Mouse (Mus musculus) cortical plate, adult 2 months (tissue): ENCODE results near the gene Tigd4. TPM values are rescaled to one million over a fixed set of nuclear protein-coding genes. Genes with fewer than 3 reads are reported as not detected.

ENCODE experiments used
- H3K27ac ChIP-seq: fragments of 200-500 bp; 2 replicates; pipeline ENCODE4 v1.5.1; 2012; ENCODE audit warnings: low read length, control low read depth, inconsistent platforms; ENCODE audit not compliant: insufficient read depth
- H3K4me1 ChIP-seq: fragments of 200-500 bp; 2 replicates; pipeline ENCODE4 v1.6.1; 2011; ENCODE audit warnings: low read length; ENCODE audit not compliant: control insufficient read depth, insufficient read depth
- H3K4me3 ChIP-seq: fragments of 200-500 bp; 2 replicates; pipeline ENCODE4 v1.5.1; 2011; ENCODE audit warnings: mild to moderate bottlenecking, low read length, control low read depth; ENCODE audit not compliant: insufficient read depth
- CTCF ChIP-seq: fragments of 200-500 bp; IDR thresholded peaks from 2 replicates; pipeline ENCODE4 v1.5.1; 2011; ENCODE audit warnings: mild to moderate bottlenecking, control low read depth, low read length; ENCODE audit not compliant: insufficient read depth; ENCODE audit errors: extremely low read depth
- POLR2A ChIP-seq: fragments of 200-500 bp; IDR thresholded peaks from 2 replicates; pipeline ENCODE4 v1.6.1; 2011; ENCODE audit warnings: mild to moderate bottlenecking, low read length, control low read depth; ENCODE audit not compliant: insufficient read depth; ENCODE audit errors: extremely low read depth
- polyA plus RNA-seq: library from polyadenylated mRNA; depleted of rRNA; stranded (reverse); fragments of >200 nt; gene quantifications from 2 replicates; pipeline ENCODE4 v1.2.3, GENCODE M21; 2012; rRNA removed

The Tigd4 gene
- polyA plus RNA-seq, 1 experiment = 0.04 TPM

DNA sequence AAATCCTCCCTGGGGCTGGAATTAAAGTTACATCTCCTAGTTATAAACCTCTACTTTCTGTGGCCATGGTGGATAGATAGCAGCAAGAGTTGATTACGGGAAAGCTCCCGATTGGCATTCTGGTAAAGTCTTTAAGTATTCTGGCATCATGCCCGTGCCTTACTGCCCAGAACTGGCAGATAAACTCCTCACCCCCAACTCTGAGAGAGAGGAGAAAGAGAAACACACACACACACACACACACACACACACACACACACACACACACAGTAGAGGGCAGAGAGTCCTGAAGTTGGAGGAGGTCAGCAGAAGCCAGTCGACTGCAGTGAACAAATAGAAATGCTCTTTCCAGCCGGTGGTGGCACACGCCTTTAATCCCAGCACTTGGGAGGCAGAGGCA lies 43.7 kb downstream of the Tigd4 start:
- Histone ChIP-seq H3K27ac (no peak overlapping the region), H3K4me1 (no peaks in the 10 kb centered on the region), H3K4me3 (no peak overlapping the region)
- TF ChIP-seq CTCF (no peak), POLR2A (no peak)

DNA sequence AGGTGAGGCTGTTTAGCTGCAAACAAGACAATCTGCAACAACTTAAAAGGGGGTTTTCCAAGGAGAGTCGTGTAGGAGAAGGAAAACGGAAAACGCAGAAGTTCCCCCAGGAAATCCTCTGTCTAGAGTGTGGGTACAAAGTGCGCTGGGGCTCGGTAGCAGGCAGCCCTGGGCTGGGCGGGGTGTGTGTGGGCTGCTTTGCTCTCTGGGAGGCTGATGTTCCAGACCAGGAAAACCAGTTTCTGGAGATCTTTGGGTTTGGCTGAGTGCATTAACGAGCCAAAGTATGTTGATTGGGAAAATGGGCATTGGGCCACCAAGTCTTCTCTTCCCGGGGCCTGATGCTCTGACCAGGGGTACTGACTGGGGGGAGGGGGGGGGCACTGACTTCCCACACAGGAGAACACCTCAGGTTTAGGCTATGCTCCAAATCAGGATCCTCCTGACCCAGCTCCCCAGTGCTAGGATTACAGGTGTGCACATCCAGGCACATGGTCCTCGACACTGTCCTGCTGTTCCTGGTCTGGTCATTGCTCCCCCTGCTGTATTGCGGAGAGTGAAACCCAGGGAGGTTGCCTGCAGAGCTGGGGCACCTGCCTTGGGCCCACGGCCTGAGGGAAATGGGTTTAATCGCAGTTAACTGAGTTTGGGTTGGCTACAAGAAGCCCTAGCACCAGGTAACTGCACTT lies 44.7 kb downstream of the Tigd4 start:
- TF ChIP-seq POLR2A (no peak), CTCF (no peak)
- no peak overlapping the region for H3K27ac ChIP-seq

DNA sequence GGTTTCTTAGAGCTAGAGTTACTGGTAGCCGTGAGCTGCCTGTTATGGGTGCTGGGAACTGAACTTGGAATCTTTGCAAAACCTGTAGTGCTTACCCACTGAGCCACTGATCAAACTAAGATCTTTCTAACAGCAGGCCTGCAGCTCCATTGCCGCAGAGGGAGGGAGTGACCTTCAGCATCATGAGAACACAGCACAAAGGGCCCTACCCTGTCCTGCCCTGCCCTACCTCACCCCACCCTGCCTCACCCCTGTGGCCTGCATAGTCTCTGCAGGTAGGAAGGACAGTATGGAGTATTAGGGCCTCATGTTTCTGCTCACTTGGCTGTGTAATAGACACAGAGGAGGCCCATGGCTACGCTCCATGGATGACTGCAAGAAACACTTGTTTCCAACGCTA lies 45.5 kb downstream of the Tigd4 start:
- Histone ChIP-seq H3K4me3 (no peak overlapping the region), H3K4me1 (no peaks in the 10 kb centered on the region), H3K27ac (no peak overlapping the region)
- TF ChIP-seq POLR2A (no peak), CTCF (no peak)

More for the DNA sequence above, 44.7 kb downstream of the Tigd4 start:
- Histone ChIP-seq H3K4me1 (no peaks in the 10 kb centered on the region), H3K4me3 (no peak overlapping the region)

DNA sequence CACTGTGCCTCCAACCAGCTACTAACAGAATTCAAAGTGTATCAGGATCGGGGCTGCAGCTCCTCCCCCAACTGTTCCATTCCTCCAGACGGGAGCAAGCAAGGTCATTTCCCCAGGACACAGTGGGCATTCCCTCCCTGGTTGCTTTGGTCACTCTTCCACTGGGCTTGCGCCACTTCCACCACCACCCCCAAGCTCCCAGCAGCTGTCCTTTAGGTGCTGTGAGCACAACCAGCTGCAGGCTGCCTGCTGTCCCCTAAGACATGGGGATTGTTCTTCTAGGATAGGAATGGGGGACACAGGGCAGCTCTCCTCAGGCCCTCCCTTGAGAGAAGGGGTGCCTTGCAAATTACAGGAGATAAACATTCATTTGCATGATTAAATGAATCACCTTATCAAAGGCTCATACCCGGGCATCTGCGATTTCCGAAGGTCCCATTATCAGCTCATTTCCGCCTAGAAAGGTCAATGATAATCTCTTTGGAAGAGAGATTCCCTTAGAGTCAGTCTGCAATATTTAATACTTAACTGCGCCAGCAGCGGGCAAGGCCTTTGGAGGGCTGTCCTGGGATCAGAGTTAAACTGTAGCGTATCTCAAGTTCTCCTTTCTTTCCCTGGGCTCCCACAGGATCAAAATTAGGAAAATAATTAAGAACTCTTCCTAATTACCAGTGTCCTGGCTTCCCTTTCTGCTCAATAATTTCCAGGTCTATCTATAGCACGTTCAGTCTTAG lies 46.6 kb downstream of the Tigd4 start:
- Histone ChIP-seq H3K4me3 (no peak overlapping the region), H3K27ac (no peak overlapping the region), H3K4me1 (no peaks in the 10 kb centered on the region)
- TF ChIP-seq POLR2A = no peak
- no peak for TF ChIP-seq CTCF

DNA sequence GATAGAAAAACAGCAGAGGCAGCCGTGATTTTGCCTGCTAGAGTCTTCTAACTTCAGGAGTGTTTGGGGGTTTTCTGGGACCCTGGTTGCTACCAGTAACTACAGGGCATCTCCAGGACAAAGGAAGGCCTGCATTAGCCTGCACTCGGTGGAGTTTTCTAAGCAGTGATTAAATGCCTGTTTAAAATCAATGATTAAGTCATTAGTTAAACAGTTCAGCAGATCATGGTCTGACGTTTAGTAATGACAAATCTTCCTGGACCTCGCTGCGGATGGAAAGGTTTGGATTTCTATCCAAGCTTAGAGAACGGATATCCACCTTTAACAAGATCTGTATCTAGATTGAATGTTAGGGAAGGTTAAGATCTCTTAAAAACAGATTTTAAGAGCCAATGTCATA lies 47.2 kb downstream of the Tigd4 start:
- TF ChIP-seq POLR2A (no peak), CTCF (no peak)
- Histone ChIP-seq H3K27ac (no peak overlapping the region), H3K4me3 (no peak overlapping the region), H3K4me1 (no peaks in the 10 kb centered on the region)

DNA sequence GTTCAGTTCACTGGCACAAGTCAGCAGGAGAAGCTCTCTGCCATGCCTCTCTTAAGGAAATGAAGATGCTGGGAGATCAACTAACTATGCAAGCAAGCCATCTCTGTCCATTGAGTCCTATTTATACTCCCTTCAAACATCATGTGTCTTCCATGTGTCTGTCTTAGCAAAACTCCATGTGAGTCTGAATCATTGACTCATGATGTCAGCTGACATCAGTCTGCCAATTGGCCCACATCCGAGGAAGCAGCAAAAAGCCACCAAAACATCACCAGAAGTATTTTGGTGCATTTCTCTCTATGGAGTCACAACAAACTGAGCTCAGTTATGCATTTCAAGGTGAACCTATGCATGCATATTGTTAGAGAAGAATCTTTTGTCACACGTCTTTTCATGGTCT lies 48.0 kb downstream of the Tigd4 start:
- TF ChIP-seq POLR2A (no peak), CTCF (no peak)
- Histone ChIP-seq H3K4me3 (no peak overlapping the region), H3K4me1 (no peaks in the 10 kb centered on the region), H3K27ac (no peak overlapping the region)

DNA sequence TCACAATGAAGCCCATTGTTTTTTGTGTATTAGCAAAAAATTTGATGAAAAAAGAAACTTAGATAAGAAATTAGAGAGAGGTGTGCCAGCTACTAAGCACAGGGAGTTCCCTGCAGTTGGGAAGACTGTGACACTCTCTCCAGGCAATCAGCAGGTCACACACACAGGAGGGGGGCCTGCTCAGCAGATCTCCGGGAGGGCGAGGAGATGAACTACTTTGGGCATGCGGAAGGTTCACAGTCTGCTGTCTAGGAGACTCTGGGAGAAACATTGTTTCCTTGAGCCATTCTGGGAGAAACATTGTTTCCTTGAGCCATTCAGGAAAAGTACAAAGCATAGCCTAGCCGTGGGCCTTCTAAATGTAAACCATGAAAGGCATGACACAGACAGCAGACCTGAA lies 49.6 kb downstream of the Tigd4 start:
- Histone ChIP-seq H3K27ac (no peak overlapping the region), H3K4me3 (no peak overlapping the region), H3K4me1 (no peaks in the 10 kb centered on the region; the same call in 1 of the 2 replicates)
- TF ChIP-seq POLR2A (no peak), CTCF (no peak)

DNA sequence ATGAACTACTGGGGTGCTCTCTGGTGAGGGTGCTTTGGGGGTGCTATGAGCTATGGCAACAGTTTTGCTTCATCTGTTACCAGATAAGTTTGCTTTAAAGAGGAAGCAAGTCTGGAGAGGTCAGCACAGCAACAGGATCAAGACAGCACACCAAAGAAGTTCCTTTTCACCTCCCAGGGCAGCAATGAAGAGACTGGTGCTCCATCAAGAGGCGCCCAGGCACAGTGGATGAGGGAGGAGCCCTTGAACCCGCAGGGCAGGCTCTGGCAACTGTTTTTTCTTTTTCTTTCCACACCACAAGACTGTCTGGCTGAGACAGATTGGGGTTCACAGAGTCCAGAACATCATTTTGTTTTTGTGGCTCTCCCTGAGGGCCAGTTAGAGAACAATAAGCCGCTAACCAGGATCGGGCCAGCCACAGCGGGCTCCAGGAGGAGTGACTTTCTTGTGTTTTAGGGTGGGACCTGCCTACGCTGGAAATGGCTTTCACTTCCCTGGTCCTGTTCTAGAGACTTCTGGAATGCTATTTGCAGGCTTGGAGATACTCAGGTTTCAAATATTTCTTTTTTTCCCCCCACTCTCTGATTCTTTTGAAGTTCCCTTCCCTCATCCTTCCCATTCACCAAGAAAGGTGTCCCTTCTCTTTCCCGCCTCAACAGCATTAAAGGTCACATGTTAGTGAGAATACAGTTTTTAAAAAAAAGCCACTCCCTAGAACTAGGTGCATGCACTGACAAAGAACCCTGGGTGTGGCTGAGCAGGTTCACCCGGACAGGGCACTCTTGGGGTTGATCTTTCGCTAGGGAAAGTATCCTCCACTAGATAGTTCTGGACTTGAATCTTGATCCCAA lies 52.0 kb downstream of the Tigd4 start:
- no peak overlapping the region for H3K27ac ChIP-seq
- H3K4me1 ChIP-seq = no peaks in the 10 kb centered on the region; the same call in 1 of the 2 replicates
- H3K4me3 ChIP-seq = no peak overlapping the region
- TF ChIP-seq CTCF = no peak

DNA sequence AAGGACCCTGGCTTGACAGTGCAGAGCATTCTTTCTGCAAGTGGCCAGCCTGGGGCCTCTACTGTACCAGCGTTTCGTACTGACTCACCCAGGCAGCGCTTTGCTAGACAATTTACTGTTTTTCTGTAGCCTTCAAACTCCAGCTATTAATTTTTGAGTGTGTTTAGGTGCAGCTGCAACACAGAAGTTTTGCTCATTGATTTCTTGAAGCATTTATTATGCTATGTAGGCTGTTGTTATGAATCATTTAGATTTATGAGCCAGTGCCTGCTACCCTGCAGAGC lies 52.6 kb downstream of the Tigd4 start:
- H3K4me3 ChIP-seq = no peak overlapping the region
- H3K4me1 ChIP-seq = no peaks in the 10 kb centered on the region; the same call in 1 of the 2 replicates
- TF ChIP-seq POLR2A (no peak), CTCF (no peak)
- no peak overlapping the region for H3K27ac ChIP-seq

DNA sequence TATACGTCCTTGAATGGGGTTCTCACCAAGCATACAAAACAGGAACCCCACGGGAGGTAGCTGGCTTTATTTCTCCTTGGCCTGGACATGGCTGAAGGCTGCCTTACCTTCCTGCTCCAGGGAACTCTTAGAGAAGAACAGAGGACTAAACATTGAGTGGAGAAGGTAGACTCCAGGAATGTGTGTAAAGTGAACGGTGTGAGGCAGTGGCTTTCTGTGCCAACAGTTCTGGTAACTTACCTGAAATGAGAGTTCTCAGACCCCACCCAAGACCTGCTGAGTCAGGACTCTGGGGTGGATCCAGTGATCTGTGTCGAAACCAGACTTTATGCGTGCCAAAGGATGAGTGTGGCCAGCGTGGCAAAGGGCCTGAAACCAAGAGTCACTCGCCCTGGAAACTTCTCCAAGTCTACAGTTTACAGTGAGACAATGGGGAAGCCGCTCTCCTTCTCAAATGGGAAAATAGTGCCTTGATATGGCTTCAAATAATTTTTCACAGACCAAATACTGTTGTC lies 53.0 kb downstream of the Tigd4 start:
- H3K27ac ChIP-seq = no peak overlapping the region
- TF ChIP-seq CTCF = no peak
- no peak for TF ChIP-seq POLR2A
- no peak overlapping the region for H3K4me3 ChIP-seq
- no peaks in the 10 kb centered on the region; the same call in 1 of the 2 replicates for H3K4me1 ChIP-seq

Other genes with a start within 250 kb of the Tigd4 start
- 1.6 and 1.9 TPM in 2 replicates for gene Fhdc1, start 113.1 kb upstream of the Tigd4 start, polyA plus RNA-seq
- 12.4 and 13.6 TPM in 2 replicates for gene Arfip1, start 10.9 kb upstream of the Tigd4 start, polyA plus RNA-seq
- 0.40 and 0.42 TPM in 2 replicates for gene Tmem154, start 72.6 kb downstream of the Tigd4 start, polyA plus RNA-seq
- 167 and 180 TPM in 2 replicates for gene Fbxw7, start 221.7 kb downstream of the Tigd4 start, polyA plus RNA-seq